Mouse (Mus musculus) telencephalon, adult 2 months (tissue): Measurements from ENCODE around the gene Mfap5.
"Not testable (repeated sequence)": the region's sequence is repeated elsewhere in the genome, so short reads cannot be mapped to it uniquely, and the experiment has no call there.

Source experiments
- DNase-seq: peaks from one replicate; pipeline ENCODE4 v3.0.0-alpha.2; 2011; ENCODE audit warnings: low read depth, low spot score

Gene Mfap5

GRCm38 (mm10) chr6:122560427-122560826 lies 54.8 kb downstream of the Mfap5 start:
- peak; percentile 62 for DNase-seq

GRCm38 (mm10) chr6:122561005-122561404 lies 55.4 kb downstream of the Mfap5 start:
- no peak for DNase-seq

- peak; percentile 34 for DNase-seq
Measured at GRCm38 (mm10) chr6:122562463-122562862, 56.8 kb downstream of the Mfap5 start.

- DNase-seq: no peak
Measured at GRCm38 (mm10) chr6:122565070-122565784, 59.6 kb downstream of the Mfap5 start.

- no peak for DNase-seq
Measured at GRCm38 (mm10) chr6:122569113-122569512, 63.5 kb downstream of the Mfap5 start.

- DNase-seq: no peak
Measured at GRCm38 (mm10) chr6:122569762-122570161, 64.1 kb downstream of the Mfap5 start.

- DNase-seq: no peak
Measured at GRCm38 (mm10) chr6:122570695-122571616, 65.3 kb downstream of the Mfap5 start.

- no peak for DNase-seq
Measured at GRCm38 (mm10) chr6:122571617-122571959, 65.9 kb downstream of the Mfap5 start.

- DNase-seq: not testable (repeated sequence)
Measured at GRCm38 (mm10) chr6:122575037-122575436, 69.4 kb downstream of the Mfap5 start.

- no peak for DNase-seq
Measured at GRCm38 (mm10) chr6:122577030-122577429, 71.4 kb downstream of the Mfap5 start.
